Mouse (Mus musculus): Measurements from ENCODE around the gene Hist1h1d. TPM values are rescaled to one million over a fixed set of nuclear protein-coding genes. Genes with fewer than 3 reads are reported as not detected.

Hist1h1d gene
- polyA plus RNA-seq, 1 experiment: 0.04 TPM

DNA sequence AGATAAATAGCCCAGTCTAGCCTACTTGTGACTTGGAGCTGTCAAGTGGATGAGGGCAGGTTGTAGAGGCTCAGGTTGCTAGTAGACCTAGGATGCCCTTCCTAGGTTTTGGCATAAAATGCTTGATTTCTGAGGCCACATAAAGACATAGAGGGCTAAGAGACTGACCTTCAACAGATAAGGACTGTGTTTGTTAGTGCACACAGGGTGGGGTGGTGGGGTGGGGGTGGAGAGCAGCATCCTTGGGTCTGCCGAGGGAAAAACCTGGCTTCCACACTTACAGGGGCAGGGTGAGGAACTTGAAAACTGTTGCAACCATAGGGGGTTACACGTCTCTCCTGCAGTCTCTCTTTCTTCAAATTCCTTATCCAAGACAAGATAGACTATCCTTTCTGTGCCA is 42.1 kb downstream of the Hist1h1d start:
- TF ChIP-seq POLR2A (IDR thresholded peaks at IDR 0.05; ENCODE audit: extremely low read depth, insufficient read depth, low read length): no peak
- no peak for TF ChIP-seq CTCF (IDR thresholded peaks at IDR 0.05; ENCODE audit: extremely low read depth, insufficient read depth, low read length)
- no peak overlapping the region for H3K4me3 ChIP-seq (ENCODE audit: insufficient read depth, low read length)
- no peaks in the 10 kb centered on the region for H3K4me1 ChIP-seq (ENCODE audit: control insufficient read depth, insufficient read depth, low read length)
- no peak overlapping the region for H3K27ac ChIP-seq (ENCODE audit: insufficient read depth, low read length)

DNA sequence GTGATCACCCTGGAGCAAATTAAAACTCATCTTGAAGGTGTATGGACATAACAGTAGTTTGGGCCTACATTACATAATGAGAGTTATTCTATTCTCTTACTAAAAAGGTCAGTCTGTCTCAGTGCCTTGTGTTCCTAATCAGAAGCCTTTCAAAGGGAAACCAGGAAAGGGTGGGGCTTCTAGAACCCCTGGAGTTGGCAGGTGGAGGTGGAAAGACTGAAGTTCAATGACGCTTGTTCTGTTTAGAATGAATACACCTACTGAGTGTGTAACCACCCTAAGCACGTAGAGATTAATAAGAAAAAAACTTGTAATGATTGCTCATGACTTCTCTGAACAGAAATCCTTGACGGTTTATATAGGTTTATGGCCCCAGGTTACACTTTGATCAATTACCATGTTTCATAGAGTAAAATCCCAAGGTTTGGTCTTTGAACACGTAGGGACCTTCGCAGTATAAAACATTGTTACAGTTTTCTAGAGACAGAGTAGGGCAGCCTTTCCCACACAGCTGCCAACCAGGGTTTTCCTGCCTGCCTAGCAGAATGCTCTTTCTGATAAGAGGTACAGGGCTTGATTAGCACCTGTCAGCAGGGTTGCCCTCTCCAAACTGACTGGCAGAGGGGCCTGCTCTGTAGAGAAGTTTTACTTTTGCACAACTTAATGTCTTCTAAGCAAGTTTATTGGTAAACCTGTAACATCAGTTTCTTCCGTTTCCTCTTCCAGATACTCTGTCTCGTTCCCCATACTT is 42.7 kb downstream of the Hist1h1d start:
- TF ChIP-seq CTCF (IDR thresholded peaks at IDR 0.05; ENCODE audit: extremely low read depth, insufficient read depth, low read length) (no peak), POLR2A (IDR thresholded peaks at IDR 0.05; ENCODE audit: extremely low read depth, insufficient read depth, low read length) (no peak)
- Histone ChIP-seq H3K4me1 (ENCODE audit: control insufficient read depth, insufficient read depth, low read length) (no peaks in the 10 kb centered on the region), H3K4me3 (ENCODE audit: insufficient read depth, low read length) (no peak overlapping the region), H3K27ac (ENCODE audit: insufficient read depth, low read length) (no peak overlapping the region)

DNA sequence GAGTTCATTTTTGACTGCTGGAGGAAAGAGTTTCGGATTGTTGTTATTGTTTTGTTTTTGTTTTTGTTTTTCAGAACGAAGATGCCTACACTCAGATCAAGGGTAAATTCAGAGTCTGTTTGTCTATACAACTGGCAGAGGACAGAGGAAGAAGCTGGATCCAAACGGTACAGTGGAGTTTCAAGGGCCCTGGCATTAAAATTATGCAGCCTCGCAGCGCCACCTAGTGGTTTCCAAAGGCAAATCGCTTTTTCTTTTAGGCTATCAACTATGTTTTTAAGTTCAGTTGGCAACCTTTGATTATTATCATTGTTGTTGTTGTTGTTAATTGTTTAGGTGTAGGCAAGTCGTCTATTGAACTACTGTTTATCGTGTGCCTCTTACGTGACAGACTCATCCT is 44.9 kb downstream of the Hist1h1d start:
- Histone ChIP-seq H3K27ac (ENCODE audit: insufficient read depth, low read length) (no peak overlapping the region), H3K4me3 (ENCODE audit: insufficient read depth, low read length) (no peak overlapping the region), H3K4me1 (ENCODE audit: control insufficient read depth, insufficient read depth, low read length) (no peaks in the 10 kb centered on the region)
- TF ChIP-seq POLR2A (IDR thresholded peaks at IDR 0.05; ENCODE audit: extremely low read depth, insufficient read depth, low read length) (no peak), CTCF (IDR thresholded peaks at IDR 0.05; ENCODE audit: extremely low read depth, insufficient read depth, low read length) (peak; percentile 67)

DNA sequence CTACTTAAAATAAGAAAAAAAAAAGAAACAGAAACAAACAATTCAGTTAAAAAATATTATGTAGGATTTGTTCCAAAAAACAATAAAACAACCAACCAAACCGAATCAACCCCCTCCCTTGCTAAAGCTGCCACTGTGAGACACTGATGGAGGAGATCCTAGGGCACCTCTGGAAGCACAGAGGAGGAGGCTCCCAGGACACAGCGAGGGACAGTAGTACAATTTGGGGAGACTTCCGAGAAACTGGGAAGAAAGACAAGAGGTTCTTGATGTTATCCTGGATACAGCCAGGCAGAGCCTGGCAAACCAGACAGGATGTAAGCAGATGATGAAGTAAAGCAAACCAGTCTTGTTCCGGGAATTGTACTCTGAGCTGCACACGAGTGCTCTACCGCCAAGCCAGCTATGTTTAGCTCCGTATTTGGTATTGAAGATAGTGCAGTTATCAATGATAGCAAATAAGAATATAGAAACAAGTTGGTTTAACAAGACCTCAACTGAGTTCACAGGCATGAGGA is 50.2 kb downstream of the Hist1h1d start:
- no peak overlapping the region for H3K27ac ChIP-seq (ENCODE audit: insufficient read depth, low read length)
- H3K4me1 ChIP-seq (ENCODE audit: control insufficient read depth, insufficient read depth, low read length): no peaks in the 10 kb centered on the region
- H3K4me3 ChIP-seq (ENCODE audit: insufficient read depth, low read length): no peak overlapping the region
- TF ChIP-seq CTCF (IDR thresholded peaks at IDR 0.05; ENCODE audit: extremely low read depth, insufficient read depth, low read length): no peak
- no peak for TF ChIP-seq POLR2A (IDR thresholded peaks at IDR 0.05; ENCODE audit: extremely low read depth, insufficient read depth, low read length)

DNA sequence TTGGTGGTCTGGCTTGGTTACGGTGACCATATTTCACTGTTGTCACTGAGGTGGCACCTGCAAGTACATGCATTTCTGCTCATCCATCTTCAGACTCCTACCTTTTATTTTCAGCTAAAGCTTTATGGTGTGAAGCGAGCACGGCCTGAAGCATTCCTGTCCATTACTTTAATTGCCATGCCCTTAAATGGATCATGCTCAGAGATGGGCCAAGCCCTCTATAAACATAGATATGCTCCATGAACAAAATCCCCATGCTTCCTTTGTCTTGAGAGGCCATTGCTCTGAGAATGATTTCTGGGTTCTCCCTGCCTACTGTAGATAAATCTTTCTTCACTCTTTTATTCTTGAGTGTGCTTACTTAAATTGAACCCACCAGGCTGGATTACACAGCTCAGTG is 51.4 kb downstream of the Hist1h1d start:
- TF ChIP-seq POLR2A (IDR thresholded peaks at IDR 0.05; ENCODE audit: extremely low read depth, insufficient read depth, low read length): no peak
- Histone ChIP-seq H3K4me3 (ENCODE audit: insufficient read depth, low read length) (no peak overlapping the region), H3K27ac (ENCODE audit: insufficient read depth, low read length) (no peak overlapping the region), H3K4me1 (ENCODE audit: control insufficient read depth, insufficient read depth, low read length) (no peaks in the 10 kb centered on the region)

DNA sequence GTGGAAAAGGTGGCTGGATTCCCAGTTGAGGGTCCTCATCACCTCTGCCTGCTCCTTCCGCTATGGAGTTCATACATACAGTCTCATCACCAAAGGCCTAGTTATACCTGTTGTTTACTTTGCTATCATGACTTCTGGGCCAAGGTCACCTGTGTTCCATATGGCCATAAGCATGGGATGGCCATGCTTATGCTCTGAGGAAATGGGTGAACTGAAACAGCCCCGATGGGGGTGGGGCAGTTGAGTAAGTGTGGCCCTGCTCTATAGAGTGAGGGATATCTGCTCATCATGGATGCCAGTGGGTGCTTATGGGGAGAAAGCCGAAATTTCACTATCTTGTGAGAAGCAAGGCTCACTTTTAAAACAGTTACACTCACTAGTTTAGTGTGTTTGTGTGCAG is 52.0 kb downstream of the Hist1h1d start:
- Histone ChIP-seq H3K4me1 (ENCODE audit: control insufficient read depth, insufficient read depth, low read length) (no peaks in the 10 kb centered on the region), H3K27ac (ENCODE audit: insufficient read depth, low read length) (no peak overlapping the region), H3K4me3 (ENCODE audit: insufficient read depth, low read length) (no peak overlapping the region)
- no peak for TF ChIP-seq POLR2A (IDR thresholded peaks at IDR 0.05; ENCODE audit: extremely low read depth, insufficient read depth, low read length)
- TF ChIP-seq CTCF (IDR thresholded peaks at IDR 0.05; ENCODE audit: extremely low read depth, insufficient read depth, low read length): no peak

DNA sequence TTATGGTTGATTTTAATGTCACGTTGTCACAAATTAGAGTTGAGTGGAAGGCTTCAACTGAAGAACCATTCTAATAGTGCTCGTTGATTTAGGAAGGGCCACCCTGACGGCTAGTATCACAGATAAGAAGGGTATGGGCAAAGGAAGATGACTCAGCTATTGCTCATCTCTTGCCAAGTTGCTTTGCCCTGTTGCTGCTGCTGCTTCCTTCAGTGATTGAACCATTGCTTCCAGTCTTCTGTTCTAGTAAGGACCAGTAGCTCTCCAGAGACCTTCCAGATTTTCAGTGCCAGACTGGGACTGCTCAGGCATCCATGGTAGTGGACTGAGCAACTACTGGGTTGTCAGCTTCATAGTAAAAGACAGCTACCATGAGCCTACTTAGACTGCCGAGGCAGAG is 56.1 kb downstream of the Hist1h1d start:
- TF ChIP-seq POLR2A (IDR thresholded peaks at IDR 0.05; ENCODE audit: extremely low read depth, insufficient read depth, low read length): no peak
- TF ChIP-seq CTCF (IDR thresholded peaks at IDR 0.05; ENCODE audit: extremely low read depth, insufficient read depth, low read length): no peak
- Histone ChIP-seq H3K4me1 (ENCODE audit: control insufficient read depth, insufficient read depth, low read length) (no peaks in the 10 kb centered on the region), H3K27ac (ENCODE audit: insufficient read depth, low read length) (no peak overlapping the region), H3K4me3 (ENCODE audit: insufficient read depth, low read length) (no peak overlapping the region)

DNA sequence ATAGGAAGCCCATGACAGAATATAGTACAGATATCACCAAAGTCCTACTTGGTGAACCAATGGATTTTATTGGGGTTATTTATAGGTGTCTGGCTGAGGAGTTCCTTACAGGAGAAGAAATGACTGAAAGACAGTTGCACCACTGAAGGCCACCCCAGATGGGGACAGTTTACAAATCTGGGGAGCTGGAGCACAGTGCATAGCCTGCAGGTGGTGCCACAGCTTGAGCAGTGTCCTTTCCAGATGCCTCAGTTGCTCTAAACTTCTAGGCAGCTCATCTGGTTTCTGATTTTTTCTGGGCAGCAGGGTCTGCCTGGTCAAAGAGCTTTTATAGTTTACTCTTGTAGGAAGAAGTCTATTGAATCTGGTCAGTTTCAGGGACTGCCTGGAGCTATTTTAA is 56.8 kb downstream of the Hist1h1d start:
- TF ChIP-seq POLR2A (IDR thresholded peaks at IDR 0.05; ENCODE audit: extremely low read depth, insufficient read depth, low read length) (no peak), CTCF (IDR thresholded peaks at IDR 0.05; ENCODE audit: extremely low read depth, insufficient read depth, low read length) (no peak)
- H3K4me1 ChIP-seq (ENCODE audit: control insufficient read depth, insufficient read depth, low read length): no peaks in the 10 kb centered on the region
- no peak overlapping the region for H3K4me3 ChIP-seq (ENCODE audit: insufficient read depth, low read length)
- H3K27ac ChIP-seq (ENCODE audit: insufficient read depth, low read length): no peak overlapping the region

Other genes starting within 250 kb of the Hist1h1d start
- 14.3 and 14.8 TPM in 2 replicates for gene Zfp322a, start 184.1 kb upstream of the Hist1h1d start, polyA plus RNA-seq (2012; rRNA removed)
- 7.8 and 8.3 TPM in 2 replicates for gene Abt1, start 129.4 kb upstream of the Hist1h1d start, polyA plus RNA-seq (2012; rRNA removed)
- 0.04 and 0.06 TPM in 2 replicates for gene Btn1a1, start 87.4 kb upstream of the Hist1h1d start, polyA plus RNA-seq (2012; rRNA removed)
- 0.69 and 0.95 TPM in 2 replicates for gene Btn2a2, start 64.4 kb upstream of the Hist1h1d start, polyA plus RNA-seq (2012; rRNA removed)
- gene Hist1h4h, start 22.2 kb upstream of the Hist1h1d start, polyA plus RNA-seq (2012; rRNA removed): 20.7 and 34.8 TPM in 2 replicates
- 6.4 and 14.2 TPM in 2 replicates for gene Hist1h2af, start 19.4 kb upstream of the Hist1h1d start, polyA plus RNA-seq (2012; rRNA removed)
- 0.74 and 0.92 TPM in 2 replicates for gene Hist1h3g, start 17.8 kb upstream of the Hist1h1d start, polyA plus RNA-seq (2012; rRNA removed)
- gene Hist1h2bh, start 9.9 kb upstream of the Hist1h1d start, polyA plus RNA-seq (2012; rRNA removed): 0.29 and 0.38 TPM in 2 replicates
- gene Hist1h3f, start 9.2 kb upstream of the Hist1h1d start, polyA plus RNA-seq (2012; rRNA removed): 0.73 TPM in 1 of 2 replicates, not detected in the other
- 4.5 and 13.1 TPM in 2 replicates for gene Hist1h4f, start 1.6 kb upstream of the Hist1h1d start, polyA plus RNA-seq (2012; rRNA removed)
- gene Hist1h3e, start 9.1 kb downstream of the Hist1h1d start, polyA plus RNA-seq (2012; rRNA removed): 1.2 and 2.9 TPM in 2 replicates
- 0.50 and 1.1 TPM in 2 replicates for gene Hist1h2ae, start 18.0 kb downstream of the Hist1h1d start, polyA plus RNA-seq (2012; rRNA removed)
- gene Hist1h2bg, start 18.1 kb downstream of the Hist1h1d start, polyA plus RNA-seq (2012; rRNA removed): 7.8 and 11.4 TPM in 2 replicates
- gene Hist1h2bf, start 20.9 kb downstream of the Hist1h1d start, polyA plus RNA-seq (2012; rRNA removed): 0.67 TPM in 1 of 2 replicates, not detected in the other
- 0.32 and 0.92 TPM in 2 replicates for gene Hist1h2ad, start 21.1 kb downstream of the Hist1h1d start, polyA plus RNA-seq (2012; rRNA removed)
- gene Hist1h3d, start 22.5 kb downstream of the Hist1h1d start, polyA plus RNA-seq (2012; rRNA removed): 2.6 and 3.0 TPM in 2 replicates
- gene Hist1h4d, start 28.3 kb downstream of the Hist1h1d start, polyA plus RNA-seq (2012; rRNA removed): 4.4 and 8.9 TPM in 2 replicates
- gene Hist1h2be, start 67.9 kb downstream of the Hist1h1d start, polyA plus RNA-seq (2012; rRNA removed): 4.2 and 4.6 TPM in 2 replicates
- 4.0 and 4.6 TPM in 2 replicates for gene Hist1h1e, start 69.3 kb downstream of the Hist1h1d start, polyA plus RNA-seq (2012; rRNA removed)
- 1.2 and 1.5 TPM in 2 replicates for gene Hist1h2ac, start 130.7 kb downstream of the Hist1h1d start, polyA plus RNA-seq (2012; rRNA removed)
- gene Hist1h2bc, start 130.9 kb downstream of the Hist1h1d start, polyA plus RNA-seq (2012; rRNA removed): 117 and 130 TPM in 2 replicates
- gene Hist1h1t, start 142.6 kb downstream of the Hist1h1d start, polyA plus RNA-seq (2012; rRNA removed): not detected in 2 replicates
- gene Hist1h4c, start 145.2 kb downstream of the Hist1h1d start, polyA plus RNA-seq (2012; rRNA removed): 4.1 and 9.6 TPM in 2 replicates
- 4.2 and 4.3 TPM in 2 replicates for gene Hfe, start 157.6 kb downstream of the Hist1h1d start, polyA plus RNA-seq (2012; rRNA removed)
- gene Hist1h1c, start 185.5 kb downstream of the Hist1h1d start, polyA plus RNA-seq (2012; rRNA removed): 42.1 and 42.4 TPM in 2 replicates
- 0.56 TPM in 1 of 2 replicates, not detected in the other for gene Hist1h3c, start 192.3 kb downstream of the Hist1h1d start, polyA plus RNA-seq (2012; rRNA removed)
- gene Hist1h2bb, start 193.5 kb downstream of the Hist1h1d start, polyA plus RNA-seq (2012; rRNA removed): 0.79 and 1.9 TPM in 2 replicates
- 1.6 and 1.9 TPM in 2 replicates for gene Hist1h2ab, start 197.9 kb downstream of the Hist1h1d start, polyA plus RNA-seq (2012; rRNA removed)
- gene Hist1h3b, start 199.0 kb downstream of the Hist1h1d start, polyA plus RNA-seq (2012; rRNA removed): 0.57 and 0.77 TPM in 2 replicates
- gene Hist1h4b, start 203.8 kb downstream of the Hist1h1d start, polyA plus RNA-seq (2012; rRNA removed): 3.7 and 8.3 TPM in 2 replicates
- 4.2 and 9.6 TPM in 2 replicates for gene Hist1h4a, start 208.0 kb downstream of the Hist1h1d start, polyA plus RNA-seq (2012; rRNA removed)
- gene Hist1h3a, start 209.1 kb downstream of the Hist1h1d start, polyA plus RNA-seq (2012; rRNA removed): 0.57 and 1.4 TPM in 2 replicates
- 0.55 and 0.77 TPM in 2 replicates for gene Hist1h1a, start 210.4 kb downstream of the Hist1h1d start, polyA plus RNA-seq (2012; rRNA removed)
- gene Trim38, start 216.7 kb downstream of the Hist1h1d start, polyA plus RNA-seq (2012; rRNA removed): 0.19 and 0.21 TPM in 2 replicates

All from cortical plate, adult 2 months (tissue).